Mouse (Mus musculus) neural tube, embryonic 11.5 days (tissue): ENCODE data around the gene Arhgef12. TPM values are rescaled to one million over a fixed set of nuclear protein-coding genes. Genes with fewer than 3 reads are reported as not detected.
"Not testable (repeated sequence)": the region's sequence is repeated elsewhere in the genome, so short reads cannot be mapped to it uniquely, and the experiment has no call there.

Experiments used
- ATAC-seq: fragments of 200-750 bp; cut with Nextera tagmentation; 2 replicates; pipeline ENCODE4 v1.8.0; 2017; ENCODE audit warnings: moderate number of reproducible peaks, mild to moderate bottlenecking, moderate TSS enrichment, moderate library complexity; ENCODE audit not compliant: insufficient read depth, low FRiP score, low TSS enrichment
- DNase-seq: peaks from one replicate; pipeline ENCODE4 v3.0.0-alpha.2; 2015; ENCODE audit warnings: low spot score
- H3K27ac ChIP-seq: fragments of 300-500 bp; sonication (generic); 2 replicates; pipeline ENCODE4 v1.5.1; 2014; ENCODE audit warnings: low read depth, mild to moderate bottlenecking, low read length
- H3K27me3 ChIP-seq: fragments of 300-500 bp; sonication (generic); 2 replicates; pipeline ENCODE4 v1.6.1; 2014; ENCODE audit warnings: mild to moderate bottlenecking, low read length, mixed read lengths; ENCODE audit not compliant: control insufficient read depth, insufficient read depth
- H3K36me3 ChIP-seq: fragments of 300-500 bp; sonication (generic); 2 replicates; pipeline ENCODE4 v1.6.1; 2014; ENCODE audit warnings: mild to moderate bottlenecking, low read length, moderate library complexity, mixed read lengths; ENCODE audit not compliant: control insufficient read depth, insufficient read depth
- H3K4me1 ChIP-seq: fragments of 300-500 bp; sonication (generic); 2 replicates; pipeline ENCODE4 v1.6.1; 2014; ENCODE audit warnings: low read length, mixed read lengths; ENCODE audit not compliant: control insufficient read depth, insufficient read depth
- H3K4me2 ChIP-seq: fragments of 300-500 bp; sonication (generic); 2 replicates; pipeline ENCODE4 v1.6.1; 2014; ENCODE audit warnings: low read depth, mild to moderate bottlenecking, moderate library complexity
- H3K4me3 ChIP-seq: fragments of 300-500 bp; sonication (generic); 2 replicates; pipeline ENCODE4 v1.5.1; 2014; ENCODE audit warnings: low read depth, low read length
- H3K9ac ChIP-seq: fragments of 300-500 bp; sonication (generic); 2 replicates; pipeline ENCODE4 v1.6.1; 2014; ENCODE audit warnings: mild to moderate bottlenecking, low read length
- H3K9me3 ChIP-seq: fragments of 300-500 bp; sonication (generic); 2 replicates; pipeline ENCODE4 v1.6.1; 2016; ENCODE audit warnings: low read length; ENCODE audit not compliant: control insufficient read depth
- WGBS: fragments of 180-500 bp; shearing (Covaris S2); extraction: QIAGEN DNeasy Blood & Tissue Kit; methylation state at CpG from one replicate; pipeline ENCODE4 v1.1.7; 2014; 5-methylcytosine and 5-hydroxymethylcytosine counted together
- polyA plus RNA-seq: library from polyadenylated mRNA; unstranded; fragments of >200 nt; fragmentation: Nextera tagmentation; extraction: Ambion mirVana; gene quantifications from 2 replicates; pipeline ENCODE4 v1.2.1, GENCODE M21; 2014

Arhgef12 gene
- polyA plus RNA-seq, 1 experiment from 2014 or later, result 10.3 TPM

DNA sequence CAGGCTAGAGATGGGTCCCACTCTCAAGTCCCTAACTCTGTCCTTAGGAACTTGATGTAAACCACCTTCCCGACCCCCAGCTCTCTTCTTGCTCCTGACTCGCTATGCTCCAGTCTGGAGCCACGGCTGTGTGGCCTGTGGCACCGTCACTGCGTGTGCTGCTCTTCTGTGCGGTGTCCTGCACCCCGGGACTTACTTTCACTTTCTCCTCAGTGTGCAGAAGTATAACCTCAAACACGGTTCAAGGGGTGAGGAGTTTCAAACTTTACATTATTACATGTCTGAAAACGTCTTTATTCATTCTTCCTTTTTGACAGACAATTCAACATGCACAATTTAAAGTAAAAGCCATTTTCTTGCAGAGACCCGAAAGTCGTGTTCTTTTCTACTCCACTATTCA, 111.7 kb downstream of the Arhgef12 start:
- no peaks in the 10 kb centered on the region for H3K9me3 ChIP-seq
- H3K27me3 ChIP-seq, result no peaks in the 10 kb centered on the region
- H3K27ac ChIP-seq, result no peak overlapping the region
- no peaks in the 10 kb centered on the region for H3K4me1 ChIP-seq
- H3K4me3 ChIP-seq, result no peak overlapping the region
- H3K36me3 ChIP-seq, result peaks cover 18% of the 10 kb centered on the region
- H3K4me2 ChIP-seq, result no peak overlapping the region
- H3K9ac ChIP-seq, result no peak overlapping the region
- WGBS, result 93% methylated on average over 11 of the region's 11 CpGs
- DNase-seq (no peak), ATAC-seq (no peak)

DNA sequence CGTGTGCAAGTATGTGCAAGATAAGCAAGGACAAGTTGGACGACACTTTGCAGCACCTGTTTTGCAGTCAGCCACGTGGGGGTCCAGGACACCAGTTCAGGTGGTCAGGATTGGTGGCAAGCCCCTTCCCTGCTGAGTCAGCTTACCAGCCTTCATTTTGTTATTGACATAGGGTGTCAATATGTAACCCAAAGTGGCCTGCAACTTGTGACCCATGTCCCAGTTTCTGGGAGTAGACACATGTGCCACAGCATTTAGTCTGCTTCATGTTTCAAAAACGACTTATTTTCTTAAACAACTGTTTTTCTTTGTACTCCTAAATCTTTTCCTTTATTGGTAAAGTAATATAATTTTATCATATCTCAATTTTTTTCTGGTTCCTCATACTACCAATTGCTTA, 112.3 kb downstream of the Arhgef12 start:
- H3K9ac ChIP-seq, result no peak overlapping the region
- WGBS, result 86% methylated on average over 4 of the region's 4 CpGs
- H3K9me3 ChIP-seq, result no peaks in the 10 kb centered on the region
- no peaks in the 10 kb centered on the region for H3K27me3 ChIP-seq
- peaks cover 18% of the 10 kb centered on the region for H3K36me3 ChIP-seq
- H3K4me1 ChIP-seq, result no peaks in the 10 kb centered on the region
- no peak overlapping the region for H3K4me3 ChIP-seq
- no peak overlapping the region for H3K4me2 ChIP-seq
- no peak overlapping the region for H3K27ac ChIP-seq
- DNase-seq, result no peak
- ATAC-seq, result no peak

DNA sequence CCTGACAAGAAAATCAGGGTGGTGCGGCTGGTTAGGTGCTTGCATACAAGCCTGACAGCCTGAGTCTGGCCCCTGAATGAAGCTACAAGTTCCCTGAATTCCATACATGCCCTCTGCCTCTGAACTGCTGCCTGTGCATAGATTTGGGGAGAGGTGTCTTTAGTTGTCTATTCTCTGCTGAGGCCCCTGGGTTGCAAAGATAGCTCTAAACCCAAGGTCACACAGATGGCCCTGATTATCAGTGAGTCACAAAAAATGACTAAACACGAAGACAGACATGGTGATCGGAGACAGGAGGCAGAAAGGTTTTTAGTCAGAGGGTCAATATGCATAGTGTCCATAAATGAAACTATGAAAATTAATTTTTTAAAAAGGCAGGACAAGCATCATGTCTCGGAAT, 113.4 kb downstream of the Arhgef12 start:
- ATAC-seq (no peak), DNase-seq (no peak)
- Histone ChIP-seq H3K4me2 (no peak overlapping the region), H3K9me3 (no peaks in the 10 kb centered on the region), H3K4me3 (no peak overlapping the region), H3K36me3 (peaks cover 18% of the 10 kb centered on the region), H3K4me1 (no peaks in the 10 kb centered on the region), H3K27me3 (no peaks in the 10 kb centered on the region), H3K27ac (no peak overlapping the region), H3K9ac (no peak overlapping the region)
- WGBS, result 93% methylated on average over 4 of the region's 4 CpGs

DNA sequence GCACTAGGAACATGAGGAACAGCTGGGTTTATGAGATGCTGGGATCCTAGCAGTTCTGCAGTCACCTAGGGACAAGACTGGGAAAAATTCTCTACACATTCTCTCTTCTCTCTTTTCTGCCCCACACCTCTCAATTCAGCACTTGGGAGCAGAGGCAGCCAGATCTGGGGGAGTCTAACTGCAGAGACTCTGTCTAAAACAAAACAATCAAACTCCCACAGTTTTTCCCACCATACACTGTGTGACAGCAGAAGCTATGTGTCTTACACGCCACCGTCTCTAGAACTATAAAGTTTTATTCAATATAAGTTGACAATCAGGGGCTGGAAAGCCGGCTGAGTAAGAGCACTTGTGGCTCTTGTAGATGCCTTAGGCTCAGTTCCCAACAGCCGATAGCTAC, 119.1 kb downstream of the Arhgef12 start:
- peaks cover 5% of the 10 kb centered on the region; the same call in 1 of the 2 replicates for H3K36me3 ChIP-seq
- no peaks in the 10 kb centered on the region for H3K27me3 ChIP-seq
- no peaks in the 10 kb centered on the region for H3K4me1 ChIP-seq
- H3K27ac ChIP-seq, result no peak overlapping the region
- no peak overlapping the region for H3K9ac ChIP-seq
- DNase-seq (no peak), ATAC-seq (no peak)
- WGBS, result 92% methylated on average over 4 of the region's 4 CpGs
- H3K4me3 ChIP-seq, result no peak overlapping the region
- no peaks in the 10 kb centered on the region for H3K9me3 ChIP-seq
- no peak overlapping the region for H3K4me2 ChIP-seq

DNA sequence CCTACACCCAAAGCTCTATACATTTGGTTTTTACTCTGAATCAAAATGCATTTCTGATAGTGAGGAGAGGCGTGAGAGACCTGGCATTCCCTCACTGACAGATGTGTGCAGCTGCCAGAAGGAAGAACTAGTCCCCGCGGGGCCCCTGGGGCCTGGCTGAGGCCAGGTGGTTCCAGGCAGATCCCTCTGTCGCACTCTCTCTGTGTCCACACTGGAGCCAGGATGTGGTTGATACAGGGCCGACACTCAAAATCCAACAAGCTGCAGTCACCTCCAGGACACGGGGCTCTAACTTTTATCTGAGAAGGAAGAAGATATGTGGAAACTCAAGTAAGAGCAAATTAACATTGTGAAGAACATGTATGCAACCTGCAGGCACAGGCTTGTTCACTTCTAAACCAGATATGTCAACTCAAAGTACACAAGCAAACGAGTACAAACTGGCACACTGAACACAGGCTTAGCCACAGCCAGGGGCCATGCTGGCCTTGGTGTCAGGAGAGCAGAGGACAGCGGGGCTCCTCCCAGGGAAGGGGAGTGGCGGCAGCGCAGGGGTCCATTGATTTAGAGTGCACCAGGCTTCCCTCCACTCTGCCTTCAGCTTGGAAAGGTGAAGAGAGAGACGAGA, 138.0 kb downstream of the Arhgef12 start:
- no peak for ATAC-seq
- H3K4me1 ChIP-seq, result no peaks in the 10 kb centered on the region

DNA sequence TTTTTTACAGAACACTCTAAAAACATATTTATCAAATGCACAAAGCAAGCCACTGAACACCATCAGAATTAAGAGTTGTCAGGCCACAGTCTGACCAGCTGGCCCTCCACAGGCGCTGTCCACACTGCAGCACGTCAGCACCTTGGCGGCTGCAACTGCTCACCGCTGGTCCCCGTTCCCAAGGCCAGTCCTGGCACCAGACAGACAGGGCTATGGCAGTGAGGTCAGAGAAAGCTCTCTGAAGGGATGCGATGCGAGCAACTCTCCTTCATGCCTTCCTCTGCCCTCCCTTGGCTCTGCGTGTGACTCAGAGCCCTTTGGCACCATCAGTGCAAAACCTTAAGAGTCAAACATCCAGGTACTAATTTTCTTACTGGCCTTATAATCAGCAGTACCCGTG, 139.3 kb downstream of the Arhgef12 start:
- ATAC-seq, result no peak
- H3K36me3 ChIP-seq, result peaks cover 7% of the 10 kb centered on the region

More for the DNA sequence above, 138.0 kb downstream of the Arhgef12 start:
- Histone ChIP-seq H3K36me3 (peaks cover 7% of the 10 kb centered on the region), H3K9ac (no peak overlapping the region), H3K4me2 (no peak overlapping the region), H3K27me3 (no peaks in the 10 kb centered on the region), H3K27ac (no peak overlapping the region), H3K4me3 (no peak overlapping the region), H3K9me3 (no peaks in the 10 kb centered on the region)
- DNase-seq, result no peak
- WGBS, result 76% methylated on average over 11 of the region's 11 CpGs

DNA sequence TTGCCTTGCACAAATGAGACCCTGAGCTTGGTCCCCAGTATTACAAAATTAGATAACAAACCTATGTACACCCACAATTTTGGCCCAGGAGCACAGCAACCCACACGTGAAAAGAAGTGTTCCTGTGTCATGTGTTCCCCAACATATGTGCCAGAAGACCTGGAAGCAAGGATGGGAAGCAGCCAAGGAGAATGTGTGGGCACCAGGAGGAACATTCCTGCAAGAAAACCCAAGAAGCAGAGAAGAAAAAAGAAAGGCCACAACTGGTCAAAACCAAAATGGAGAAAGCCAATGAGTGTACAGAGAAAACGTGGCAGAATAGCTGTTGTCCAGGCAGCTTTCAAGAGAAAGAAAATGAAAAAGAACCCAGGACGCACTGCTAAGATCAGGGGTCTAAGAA, 142.2 kb downstream of the Arhgef12 start:
- not testable (repeated sequence) for H3K27ac ChIP-seq, H3K27me3 ChIP-seq, H3K9me3 ChIP-seq, H3K4me2 ChIP-seq, ATAC-seq, H3K4me1 ChIP-seq, DNase-seq, H3K9ac ChIP-seq, H3K36me3 ChIP-seq, H3K4me3 ChIP-seq
- WGBS, result 82% methylated on average over 2 of the region's 3 CpGs

More for the DNA sequence above, 139.3 kb downstream of the Arhgef12 start:
- no peak overlapping the region for H3K9ac ChIP-seq
- WGBS, result 86% methylated on average over 9 of the region's 9 CpGs
- no peaks in the 10 kb centered on the region for H3K4me1 ChIP-seq
- H3K27ac ChIP-seq, result no peak overlapping the region
- DNase-seq, result no peak
- no peaks in the 10 kb centered on the region for H3K9me3 ChIP-seq
- no peaks in the 10 kb centered on the region for H3K27me3 ChIP-seq
- no peak overlapping the region for H3K4me2 ChIP-seq
- no peak overlapping the region for H3K4me3 ChIP-seq

DNA sequence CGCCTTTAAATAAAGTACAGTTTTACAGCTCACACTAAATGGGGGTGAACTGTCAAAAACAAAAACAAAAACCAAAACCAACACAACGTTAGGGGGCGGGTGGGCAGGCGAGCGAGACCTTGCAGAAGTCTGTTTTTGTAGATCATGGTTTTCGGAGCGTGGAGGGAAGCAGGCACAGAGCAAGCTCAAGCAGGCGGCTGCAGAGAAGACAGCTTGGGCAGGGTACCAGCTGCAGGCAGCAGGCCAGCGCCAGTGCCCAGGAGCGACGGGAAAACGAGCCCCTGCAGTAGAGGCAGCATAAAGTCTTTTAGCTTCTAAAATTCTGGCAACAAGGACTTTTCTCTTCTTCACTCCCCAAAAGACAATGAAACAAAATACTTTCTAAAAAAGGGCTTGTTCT, 142.7 kb downstream of the Arhgef12 start:
- H3K27ac ChIP-seq, result no peak overlapping the region
- H3K9me3 ChIP-seq, result no peaks in the 10 kb centered on the region
- H3K36me3 ChIP-seq, result peaks cover 7% of the 10 kb centered on the region
- H3K9ac ChIP-seq, result no peak overlapping the region
- H3K4me2 ChIP-seq, result no peak overlapping the region
- no peak overlapping the region for H3K4me3 ChIP-seq
- whole genome bisulfite sequencing, result 85% methylated on average over 12 of the region's 12 CpGs
- no peaks in the 10 kb centered on the region for H3K4me1 ChIP-seq
- H3K27me3 ChIP-seq, result no peaks in the 10 kb centered on the region
- no peak for ATAC-seq
- DNase-seq, result no peak

DNA sequence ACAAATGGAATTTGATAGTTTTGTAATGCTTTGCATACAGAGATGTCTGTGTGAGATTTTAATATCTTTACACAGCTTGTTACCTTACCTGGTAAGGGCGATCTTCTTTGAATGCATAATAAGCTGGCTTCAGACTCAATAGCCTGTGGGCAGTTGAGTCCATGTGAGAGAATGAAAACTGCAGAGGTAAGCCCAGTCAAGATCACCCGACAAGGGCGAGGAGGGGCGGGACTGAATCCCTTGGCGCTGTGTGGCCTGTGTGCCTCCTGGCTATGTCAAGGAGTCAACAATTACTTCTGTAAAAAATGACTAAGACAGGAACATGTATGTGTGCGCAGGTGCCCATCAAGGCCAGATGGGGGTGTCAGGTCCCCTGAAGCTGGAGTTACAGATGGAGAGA, 144.5 kb downstream of the Arhgef12 start:
- DNase-seq (no peak), ATAC-seq (no peak)
- Histone ChIP-seq H3K27ac (no peak overlapping the region), H3K36me3 (peaks cover 2% of the 10 kb centered on the region; the same call in 1 of the 2 replicates), H3K9me3 (no peaks in the 10 kb centered on the region), H3K4me2 (no peak overlapping the region), H3K4me3 (no peak overlapping the region), H3K27me3 (no peaks in the 10 kb centered on the region), H3K4me1 (no peaks in the 10 kb centered on the region; the same call in none of the 2 replicates), H3K9ac (no peak overlapping the region)
- 86% methylated on average over 6 of the region's 6 CpGs for WGBS
